Mouse (Mus musculus) kidney, embryonic 16.5 days (tissue): ENCODE data around the gene Ssna1. TPM values are rescaled to one million over a fixed set of nuclear protein-coding genes. Genes with fewer than 3 reads are reported as not detected.

Experiments
- ATAC-seq: fragments of 200-750 bp; cut with Nextera tagmentation; 2 replicates; pipeline ENCODE4 v1.8.0; 2017; ENCODE audit warnings: moderate TSS enrichment; ENCODE audit not compliant: low FRiP score, low TSS enrichment
- H3K27ac ChIP-seq: fragments of 300-500 bp; sonication (generic); 2 replicates; pipeline ENCODE4 v1.5.1; 2014; ENCODE audit warnings: low read length
- H3K27me3 ChIP-seq: fragments of 300-500 bp; sonication (generic); 2 replicates; pipeline ENCODE4 v1.6.1; 2014; ENCODE audit warnings: low read length, control low read depth, mixed read lengths; ENCODE audit not compliant: insufficient read depth
- H3K36me3 ChIP-seq: fragments of 300-500 bp; sonication (generic); 2 replicates; pipeline ENCODE4 v1.6.1; 2014; ENCODE audit warnings: low read length, control low read depth, mixed read lengths; ENCODE audit not compliant: insufficient read depth
- H3K4me1 ChIP-seq: fragments of 300-500 bp; sonication (generic); 2 replicates; pipeline ENCODE4 v1.6.1; 2014; ENCODE audit warnings: low read length, control low read depth, mixed read lengths; ENCODE audit not compliant: insufficient read depth
- H3K4me2 ChIP-seq: fragments of 300-500 bp; sonication (generic); replicated peaks from 2 replicates; pipeline ENCODE4 v1.6.1; 2014; ENCODE audit warnings: low read depth, low read length
- H3K4me3 ChIP-seq: fragments of 300-500 bp; sonication (generic); 2 replicates; pipeline ENCODE4 v1.5.1; 2014; ENCODE audit warnings: mild to moderate bottlenecking, low read length
- H3K9ac ChIP-seq: fragments of 300-500 bp; sonication (generic); replicated peaks from 2 replicates; pipeline ENCODE4 v1.6.1; 2014; ENCODE audit warnings: low read length
- H3K9me3 ChIP-seq: fragments of 300-500 bp; sonication (generic); 2 replicates; pipeline ENCODE4 v1.6.1; 2016; ENCODE audit warnings: low read length, control low read depth
- WGBS: fragments of 180-500 bp; shearing (Covaris S2); extraction: QIAGEN DNeasy Blood & Tissue Kit; methylation state at CpG from one replicate; pipeline ENCODE4 v1.1.7; 2014; 5-methylcytosine and 5-hydroxymethylcytosine counted together
- polyA plus RNA-seq: library from polyadenylated mRNA; unstranded; fragments of >200 nt; fragmentation: Nextera tagmentation; extraction: Ambion mirVana; gene quantifications from 2 replicates; pipeline ENCODE4 v1.2.1, GENCODE M21; 2015

Ssna1 gene
- polyA plus RNA-seq, 1 experiment from 2014 or later, result 211 TPM

- peak overlapping the region; percentile 16 for H3K4me3 ChIP-seq
- H3K4me2 ChIP-seq, result peak overlapping the region; percentile 37
- H3K9ac ChIP-seq, result no peak overlapping the region
- H3K27ac ChIP-seq, result no peak overlapping the region
- H3K4me1 ChIP-seq, result peaks cover 24% of the 10 kb centered on the region
- under 1% methylated on average over 18 of the region's 18 CpGs for whole genome bisulfite sequencing
- H3K27me3 ChIP-seq, result peaks cover 62% of the 10 kb centered on the region
- ATAC-seq, result no peak
- peaks cover 2% of the 10 kb centered on the region; the same call in 1 of the 2 replicates for H3K36me3 ChIP-seq
- no peaks in the 10 kb centered on the region for H3K9me3 ChIP-seq
Observed at GRCm38 (mm10) chr2:25290816-25291130, 18.5 kb upstream of the Ssna1 start.

- peaks cover 60% of the 10 kb centered on the region for H3K27me3 ChIP-seq
- ATAC-seq, result no peak
- peak overlapping the region; percentile 37 for H3K4me2 ChIP-seq
- no peaks in the 10 kb centered on the region for H3K9me3 ChIP-seq
- H3K27ac ChIP-seq, result no peak overlapping the region
- peaks cover 24% of the 10 kb centered on the region for H3K4me1 ChIP-seq
- WGBS, result 1% methylated on average over 54 of the region's 54 CpGs
- H3K36me3 ChIP-seq, result peaks cover 7% of the 10 kb centered on the region
- peak overlapping the region; percentile 16 for H3K4me3 ChIP-seq
- H3K9ac ChIP-seq, result no peak overlapping the region
Observed at GRCm38 (mm10) chr2:25290101-25290815, 18.0 kb upstream of the Ssna1 start.

GRCm38 (mm10) chr2:25289651-25290050 lies 17.4 kb upstream of the Ssna1 start, which contains the start of gene Lrrc26:
Gene Lrrc26, plus strand, starts transcription at chr2:25289915.
- Histone ChIP-seq H3K36me3 (peaks cover 13% of the 10 kb centered on the region), H3K9me3 (no peaks in the 10 kb centered on the region), H3K4me1 (peaks cover 24% of the 10 kb centered on the region), H3K4me2 (peak within 1 kb of the TSS; percentile 37), H3K4me3 (peak within 1 kb of the TSS; percentile 16), H3K27me3 (peaks cover 55% of the 10 kb centered on the region), H3K9ac (no peak within 1 kb of the TSS), H3K27ac (no peak within 1 kb of the TSS)
- 9% methylated on average over 11 of the region's 11 CpGs for WGBS
- no peak for ATAC-seq

- no peak for ATAC-seq
- WGBS, result 84% methylated on average over 7 of the region's 7 CpGs
- Histone ChIP-seq H3K9ac (no peak overlapping the region), H3K4me1 (peaks cover 24% of the 10 kb centered on the region), H3K36me3 (peaks cover 21% of the 10 kb centered on the region), H3K27me3 (peaks cover 55% of the 10 kb centered on the region), H3K4me3 (no peak overlapping the region), H3K9me3 (no peaks in the 10 kb centered on the region), H3K27ac (no peak overlapping the region), H3K4me2 (no peak overlapping the region)
Observed at GRCm38 (mm10) chr2:25288734-25289345, 16.6 kb upstream of the Ssna1 start.

- Histone ChIP-seq H3K36me3 (peaks cover 25% of the 10 kb centered on the region), H3K9me3 (no peaks in the 10 kb centered on the region), H3K4me3 (no peak within 1 kb of the TSS), H3K9ac (no peak within 1 kb of the TSS), H3K27ac (peak within 1 kb of the TSS; percentile 63; the same call in 1 of the 2 replicates), H3K4me2 (no peak within 1 kb of the TSS), H3K4me1 (peaks cover 24% of the 10 kb centered on the region), H3K27me3 (peaks cover 53% of the 10 kb centered on the region)
- 84% methylated on average over 6 of the region's 6 CpGs for WGBS
- no peak for ATAC-seq
Observed at GRCm38 (mm10) chr2:25287927-25288649, 15.8 kb upstream of the Ssna1 start, which contains the start of gene Tmem210. Gene Tmem210, plus strand, starts transcription at chr2:25288145.

- Histone ChIP-seq H3K27me3 (peaks cover 42% of the 10 kb centered on the region), H3K27ac (peak overlapping the region; percentile 63; the same call in 1 of the 2 replicates), H3K4me2 (no peak overlapping the region), H3K4me3 (no peak overlapping the region), H3K4me1 (peaks cover 17% of the 10 kb centered on the region), H3K36me3 (peaks cover 36% of the 10 kb centered on the region), H3K9ac (no peak overlapping the region), H3K9me3 (no peaks in the 10 kb centered on the region)
- WGBS, result 45% methylated on average over 7 of the region's 7 CpGs
- ATAC-seq, result peak; percentile 24; the same call in 1 of the 2 replicates
Observed at GRCm38 (mm10) chr2:25286837-25287636, 14.8 kb upstream of the Ssna1 start.

- Histone ChIP-seq H3K27me3 (peaks cover 35% of the 10 kb centered on the region), H3K27ac (peak overlapping the region; percentile 35; the same call in 1 of the 2 replicates), H3K4me2 (no peak overlapping the region), H3K4me1 (peaks cover 12% of the 10 kb centered on the region; the same call in 1 of the 2 replicates), H3K9me3 (no peaks in the 10 kb centered on the region), H3K4me3 (no peak overlapping the region), H3K9ac (no peak overlapping the region), H3K36me3 (peaks cover 40% of the 10 kb centered on the region)
- ATAC-seq, result no peak
- 74% methylated on average over 1 of the region's 1 CpGs for WGBS
Observed at GRCm38 (mm10) chr2:25286314-25286713, 14.1 kb upstream of the Ssna1 start.

- Histone ChIP-seq H3K27ac (no peak overlapping the region), H3K4me2 (no peak overlapping the region), H3K9me3 (no peaks in the 10 kb centered on the region), H3K27me3 (peaks cover 27% of the 10 kb centered on the region), H3K4me1 (peaks cover 5% of the 10 kb centered on the region; the same call in 1 of the 2 replicates), H3K4me3 (no peak overlapping the region), H3K36me3 (peaks cover 46% of the 10 kb centered on the region), H3K9ac (no peak overlapping the region)
- WGBS, result 91% methylated on average over 2 of the region's 2 CpGs
- ATAC-seq, result no peak
Observed at GRCm38 (mm10) chr2:25285551-25285950, 13.3 kb upstream of the Ssna1 start.
